Mouse (Mus musculus) lung, embryonic 14.5 days (tissue): ENCODE measurements at regions not wholly inside any gene's neighbourhood (a gene's known extent, or its start where the extent isn't known, plus 50 kb on each side); places are given as distances from the start of the nearest gene placed in this dataset.
A peak's percentile ranks its signal among the peaks of the same experiment; 100 is the strongest.

Source experiments
- ATAC-seq: fragments of 200-750 bp; cut with Nextera tagmentation; 2 replicates; pipeline ENCODE4 v1.8.0; 2017; ENCODE audit warnings: mild to moderate bottlenecking, moderate TSS enrichment, moderate library complexity; ENCODE audit not compliant: insufficient read depth
- DNase-seq: peaks from one replicate; pipeline ENCODE4 v3.0.0-alpha.2; 2015
- H3K27ac ChIP-seq: fragments of 300-500 bp; sonication (generic); 2 replicates; pipeline ENCODE4 v1.5.1; 2014; ENCODE audit warnings: low read depth, mild to moderate bottlenecking, moderate library complexity
- H3K27me3 ChIP-seq: fragments of 300-500 bp; sonication (generic); 2 replicates; pipeline ENCODE4 v1.6.1; 2014; ENCODE audit warnings: low read length, control low read depth; ENCODE audit not compliant: insufficient read depth
- H3K36me3 ChIP-seq: fragments of 300-500 bp; sonication (generic); 2 replicates; pipeline ENCODE4 v1.6.1; 2014; ENCODE audit warnings: control low read depth; ENCODE audit not compliant: insufficient read depth
- H3K4me1 ChIP-seq: fragments of 300-500 bp; sonication (generic); 2 replicates; pipeline ENCODE4 v1.6.1; 2014; ENCODE audit warnings: antibody characterized with exemption, control low read depth; ENCODE audit not compliant: insufficient read depth
- H3K4me2 ChIP-seq: fragments of 300-500 bp; sonication (generic); 2 replicates; pipeline ENCODE4 v1.6.1; 2014; ENCODE audit warnings: mild to moderate bottlenecking
- H3K4me3 ChIP-seq: fragments of 300-500 bp; sonication (generic); 2 replicates; pipeline ENCODE4 v1.5.1; 2014; ENCODE audit warnings: low read depth, low read length
- H3K9ac ChIP-seq: fragments of 300-500 bp; sonication (generic); 2 replicates; pipeline ENCODE4 v1.6.1; 2014
- H3K9me3 ChIP-seq: fragments of 300-500 bp; sonication (generic); 2 replicates; pipeline ENCODE4 v1.6.1; 2016; ENCODE audit warnings: low read depth, low read length, control low read depth
- CTCF ChIP-seq: IDR thresholded peaks from 2 replicates; pipeline ENCODE4 v1.5.1; 2016; ENCODE audit warnings: antibody characterized with exemption, low read depth
- WGBS: fragments of 180-500 bp; shearing (Covaris S2); extraction: QIAGEN DNeasy Blood & Tissue Kit; methylation state at CpG from one replicate; pipeline ENCODE4 v1.1.7; 2014; 5-methylcytosine and 5-hydroxymethylcytosine counted together

GRCm38 (mm10) chr1:182690323-182690722 lies 58.7 kb downstream of the Ccdc185 start:
- no peaks in the 10 kb centered on the region for H3K4me1 ChIP-seq
- no peak overlapping the region for H3K4me3 ChIP-seq
- no peaks in the 10 kb centered on the region for H3K36me3 ChIP-seq
- H3K9ac ChIP-seq: no peak overlapping the region
- ATAC-seq (0 out of 2 replicates have a peak, but pooled peaks have one; percentile 26), DNase-seq (peak; percentile 21)
- WGBS: 52% methylated on average over 4 of the region's 4 CpGs
- H3K4me2 ChIP-seq: no peak overlapping the region
- no peaks in the 10 kb centered on the region for H3K9me3 ChIP-seq
- no peaks in the 10 kb centered on the region for H3K27me3 ChIP-seq
- TF ChIP-seq CTCF: no peak
- peak overlapping the region; percentile 33; the same call in 1 of the 2 replicates for H3K27ac ChIP-seq

- WGBS: 50% methylated on average over 6 of the region's 6 CpGs
- TF ChIP-seq CTCF: no peak
- Histone ChIP-seq H3K9me3 (no peaks in the 10 kb centered on the region), H3K9ac (no peak overlapping the region), H3K4me1 (no peaks in the 10 kb centered on the region), H3K27ac (peak overlapping the region; percentile 25; the same call in 1 of the 2 replicates), H3K4me2 (no peak overlapping the region), H3K4me3 (no peak overlapping the region), H3K27me3 (no peaks in the 10 kb centered on the region), H3K36me3 (no peaks in the 10 kb centered on the region)
- DNase-seq: peak; percentile 53
- 0 out of 2 replicates have a peak, but pooled peaks have one; percentile 32 for ATAC-seq
Observed at GRCm38 (mm10) chr1:182689741-182690140, 59.2 kb downstream of the Ccdc185 start.

GRCm38 (mm10) chr1:182687146-182687545 lies 61.8 kb downstream of the Ccdc185 start:
- ATAC-seq: no peak
- Histone ChIP-seq H3K9ac (no peak overlapping the region), H3K9me3 (no peaks in the 10 kb centered on the region), H3K36me3 (no peaks in the 10 kb centered on the region), H3K4me1 (no peaks in the 10 kb centered on the region), H3K27me3 (no peaks in the 10 kb centered on the region), H3K27ac (no peak overlapping the region), H3K4me2 (no peak overlapping the region), H3K4me3 (no peak overlapping the region)
- DNase-seq: no peak
- TF ChIP-seq CTCF: no peak
- WGBS: 57% methylated on average over 5 of the region's 5 CpGs

- Histone ChIP-seq H3K27me3 (no peaks in the 10 kb centered on the region), H3K9ac (no peak overlapping the region), H3K27ac (no peak overlapping the region), H3K4me1 (no peaks in the 10 kb centered on the region), H3K9me3 (no peaks in the 10 kb centered on the region), H3K4me2 (no peak overlapping the region), H3K36me3 (no peaks in the 10 kb centered on the region), H3K4me3 (no peak overlapping the region)
- ATAC-seq: no peak
- WGBS: 26% methylated on average over 5 of the region's 5 CpGs
- TF ChIP-seq CTCF: no peak
- no peak for DNase-seq
Observed at GRCm38 (mm10) chr1:182686231-182686630, 62.7 kb downstream of the Ccdc185 start.

- no peak overlapping the region for H3K27ac ChIP-seq
- DNase-seq: peak; percentile 89
- no peaks in the 10 kb centered on the region for H3K9me3 ChIP-seq
- no peaks in the 10 kb centered on the region for H3K36me3 ChIP-seq
- WGBS: 23% methylated on average over 14 of the region's 14 CpGs
- ATAC-seq: peak; percentile 91
- H3K27me3 ChIP-seq: no peaks in the 10 kb centered on the region
- no peak overlapping the region for H3K9ac ChIP-seq
- H3K4me3 ChIP-seq: no peak overlapping the region
- H3K4me1 ChIP-seq: peaks cover 6% of the 10 kb centered on the region; the same call in 1 of the 2 replicates
- TF ChIP-seq CTCF: no peak
- peak overlapping the region; percentile 20; the same call in 1 of the 2 replicates for H3K4me2 ChIP-seq
Observed at GRCm38 (mm10) chr1:182682591-182683252, 66.3 kb downstream of the Ccdc185 start.
